In genomic region chr10:9030486-9030885, GRCm38 (mm10) we compare ENCODE assay signal across 23 mouse cellular contexts.
A peak's percentile ranks its signal among the peaks of the same experiment; 100 is the strongest.
DNase-seq lines count a peak whose midpoint lies in the region; ATAC-seq and TF ChIP-seq lines count a peak whose summit lies in the region.
"Had no signal": no experiment of that assay in that cellular context is flagged by ENCODE, and none has a peak within 500 bp of the region (broad histone marks: within the 10 kb centered on the region; RNA-seq: fewer than 3 reads in every experiment).

No protein-coding gene starts in this region.

- no peak overlapping the region for H3K9ac ChIP-seq in CH12.LX (ENCODE audit: insufficient read depth, low read depth)
- no peak overlapping the region for H3K9ac ChIP-seq in stomach, embryonic 16.5 days (ENCODE audit: low read length)
- H3K9ac ChIP-seq: embryonic facial prominence, embryonic 13.5 days; embryonic facial prominence, embryonic 15.5 days; forebrain, embryonic 13.5 days; forebrain, embryonic 15.5 days had no signal

- no peak for TF ChIP-seq CTCF in CH12.LX (conservative IDR thresholded peaks at IDR 0.05 in 1 of 2, IDR thresholded peaks at IDR 0.05 in 1 of 2; ENCODE audit: low read depth in 2 of 2, low read length in 2 of 2)

- H3K4me3 ChIP-seq in CH12.LX (replicated peaks in 1 of 3; ENCODE audit: low read depth in 2 of 3, low read length in 2 of 3, poor library complexity in 1 of 3), result peak overlapping the region in 1 of 3 experiments; percentile 15
- H3K4me3 ChIP-seq in stomach, embryonic 16.5 days (replicated peaks; ENCODE audit: low read length), result no peak overlapping the region
- H3K4me3 ChIP-seq: embryonic facial prominence, embryonic 13.5 days; embryonic facial prominence, embryonic 15.5 days; erythroblast, embryonic 14.5 days; forebrain, embryonic 10.5 days; forebrain, embryonic 13.5 days; forebrain, embryonic 15.5 days had no signal

- peak; percentile 34 to 59 for DNase-seq in cerebellum, postnatal 14 days
- peak; percentile 55 for DNase-seq in heart, adult 11 months
- DNase-seq in heart, adult 18-20 months, result no peak
- no peak for DNase-seq in CH12.LX (ENCODE audit: extremely low read depth)
- no peak for DNase-seq in lung, postnatal 36 days
- DNase-seq in left cerebral cortex, postnatal 36 days (ENCODE audit: low spot score in 2 of 2), result no peak
- DNase-seq: adrenal gland, postnatal 10 days; adrenal gland, postnatal 25 days; cerebellum, adult 11-12 months; cerebellum, adult 2 months; cerebellum, adult 9-10 months; embryo, embryonic 11 days had no signal

- H3K4me2 ChIP-seq in CH12.LX (ENCODE audit: insufficient read depth, low read depth, poor library complexity, severe bottlenecking), result peak overlapping the region; percentile 56
- no peak overlapping the region for H3K4me2 ChIP-seq in stomach, embryonic 16.5 days (ENCODE audit: low read depth, low read length)
- H3K4me2 ChIP-seq: embryonic facial prominence, embryonic 13.5 days; embryonic facial prominence, embryonic 15.5 days; forebrain, embryonic 13.5 days; forebrain, embryonic 15.5 days had no signal

- H3K36me3 ChIP-seq in CH12.LX (replicated peaks in 1 of 2; ENCODE audit: control insufficient read depth in 1 of 2, insufficient read depth in 1 of 2, low read length in 1 of 2), result no peaks in the 10 kb centered on the region
- no peaks in the 10 kb centered on the region for H3K36me3 ChIP-seq in stomach, embryonic 16.5 days (ENCODE audit: control insufficient read depth, insufficient read depth, low read length)
- H3K36me3 ChIP-seq: embryonic facial prominence, embryonic 13.5 days; embryonic facial prominence, embryonic 15.5 days; forebrain, embryonic 10.5 days; forebrain, embryonic 15.5 days; G1E had no signal

- no peaks in the 10 kb centered on the region for H3K9me3 ChIP-seq in CH12.LX (replicated peaks; ENCODE audit: low read length)
- H3K9me3 ChIP-seq in stomach, embryonic 16.5 days (replicated peaks; ENCODE audit: control insufficient read depth, low read length), result no peaks in the 10 kb centered on the region
- H3K9me3 ChIP-seq: embryonic facial prominence, embryonic 13.5 days; embryonic facial prominence, embryonic 15.5 days; forebrain, embryonic 10.5 days; forebrain, embryonic 13.5 days; forebrain, embryonic 15.5 days had no signal

- no peak for TF ChIP-seq EP300 in CH12.LX (IDR thresholded peaks at IDR 0.05; ENCODE audit: low read length)

- TF ChIP-seq POLR2A in CH12.LX (IDR thresholded peaks at IDR 0.05; ENCODE audit: low read depth, low read length), result no peak

- in situ Hi-C loops in CH12.LX (cut with MboI; ENCODE audit: low pct_ligation_motif_present, low pct_unique_long_range_greater_than_20kb, low sequenced_read_pairs), result no loop called here

- dilution Hi-C loops in CH12.LX (cut with MboI; ENCODE audit: extremely low pct_ligation_motif_present, extremely low pct_unique_long_range_greater_than_20kb, low sequenced_read_pairs), result no loop called here

- no peak overlapping the region for H3K27ac ChIP-seq in CH12.LX (ENCODE audit: insufficient read depth, low read depth)
- H3K27ac ChIP-seq in stomach, embryonic 16.5 days (ENCODE audit: low read length), result peak overlapping the region; percentile 45; the same call in 1 of the 2 replicates
- H3K27ac ChIP-seq: embryonic facial prominence, embryonic 13.5 days; embryonic facial prominence, embryonic 15.5 days; forebrain, embryonic 10.5 days; forebrain, embryonic 13.5 days; forebrain, embryonic 15.5 days had no signal

- intact Hi-C loops in left cerebral cortex, postnatal 36 days (cut with DNase I), result no loop called here

- TF ChIP-seq RAD21 in CH12.LX (IDR thresholded peaks at IDR 0.05; ENCODE audit: low read depth, low read length), result no peak

- H3K4me1 ChIP-seq in CH12.LX (ENCODE audit: control insufficient read depth in 1 of 2, insufficient read depth in 2 of 2), result 0 out of 4 replicates have a peak, but pooled peaks cover 0 to 4% of the 10 kb centered on the region in 2 experiments
- 0 out of 2 replicates have a peak, but pooled peaks cover 3% of the 10 kb centered on the region for H3K4me1 ChIP-seq in stomach, embryonic 16.5 days (ENCODE audit: control insufficient read depth, insufficient read depth, low read length)
- H3K4me1 ChIP-seq: embryonic facial prominence, embryonic 13.5 days; embryonic facial prominence, embryonic 15.5 days; forebrain, embryonic 10.5 days; forebrain, embryonic 13.5 days; forebrain, embryonic 15.5 days had no signal

- no peaks in the 10 kb centered on the region for H3K79me2 ChIP-seq in CH12.LX (replicated peaks; ENCODE audit: control insufficient read depth, extremely low read depth, insufficient read depth, poor library complexity, severe bottlenecking)

- no peaks in the 10 kb centered on the region for H3K27me3 ChIP-seq in CH12.LX (replicated peaks)
- no peaks in the 10 kb centered on the region for H3K27me3 ChIP-seq in stomach, embryonic 16.5 days (ENCODE audit: control insufficient read depth, insufficient read depth, low read length)
- H3K27me3 ChIP-seq: embryonic facial prominence, embryonic 13.5 days; embryonic facial prominence, embryonic 15.5 days; forebrain, embryonic 13.5 days; forebrain, embryonic 15.5 days had no signal

- 70% methylated on average over 6 of the region's 6 CpGs for WGBS in stomach, embryonic 16.5 days

- no peak for ATAC-seq in cerebellum, adult (ENCODE audit: insufficient number of reproducible peaks, low FRiP score, low TSS enrichment)
- no peak for ATAC-seq in stomach, embryonic 16.5 days (ENCODE audit: insufficient read depth, low FRiP score)
- ATAC-seq: activated CD4-positive, CD25-positive, alpha-beta regulatory T cell, adult 4 months; forebrain, embryonic 13.5 days; forebrain, embryonic 15.5 days; Patski had no signal

TF ChIP-seq in CH12.LX, 34 proteins besides CTCF, POLR2A, EP300 and RAD21:
- TF ChIP-seq TCF12 (IDR thresholded peaks at IDR 0.05; ENCODE audit: low read depth, low read length), result no peak
- TF ChIP-seq MAX (IDR thresholded peaks at IDR 0.05; ENCODE audit: low read length), result no peak
- no peak for TF ChIP-seq POLR2AphosphoS2 (IDR thresholded peaks at IDR 0.05; ENCODE audit: low read depth, low read length)
- no peak for TF ChIP-seq MEF2A (IDR thresholded peaks at IDR 0.05; ENCODE audit: borderline replicate concordance, low read depth, low read length)
- no peak for TF ChIP-seq ETS1 (conservative IDR thresholded peaks at IDR 0.05; ENCODE audit: low read depth, low read length)
- no peak for TF ChIP-seq JUN (IDR thresholded peaks at IDR 0.05; ENCODE audit: insufficient read depth, low read depth, low read length)
- no peak for TF ChIP-seq JUND (conservative IDR thresholded peaks at IDR 0.05; ENCODE audit: low read depth, low read length)
- TF ChIP-seq USF2 (conservative IDR thresholded peaks at IDR 0.05; ENCODE audit: low read depth, low read length), result no peak
- no peak for TF ChIP-seq UBTF (IDR thresholded peaks at IDR 0.05; ENCODE audit: low read depth, low read length)
- TF ChIP-seq NELFE (IDR thresholded peaks at IDR 0.05; ENCODE audit: low read depth, low read length), result no peak
- no peak for TF ChIP-seq RCOR1 (conservative IDR thresholded peaks at IDR 0.05; ENCODE audit: low read depth, low read length)

Comparison
In these comparisons a context has a peak if more than half of its experiments do, and no peak if none do; other contexts are left out.
1. DNase-seq: peak in cerebellum, postnatal 14 days (2 of 2) and heart, adult 11 months (single experiment); none in heart, adult 18-20 months (0 of 2), CH12.LX (single experiment), lung, postnatal 36 days (single experiment) and left cerebral cortex, postnatal 36 days (0 of 2).